Mouse (Mus musculus): ENCODE data around the gene Prkag3. TPM values are rescaled to one million over a fixed set of nuclear protein-coding genes. Genes with fewer than 3 reads are reported as not detected.
A peak's percentile ranks its signal among the peaks of the same experiment; 100 is the strongest.

Prkag3 gene
- total RNA-seq, 2 experiments from 2014 or later = not detected

GRCm38 (mm10) chr1:74770727-74771466 lies 21.9 kb upstream of the Prkag3 start:
- no peak for ATAC-seq (replicated peaks; ENCODE audit: low FRiP score, low TSS enrichment, poor library complexity, severe bottlenecking)

DNA sequence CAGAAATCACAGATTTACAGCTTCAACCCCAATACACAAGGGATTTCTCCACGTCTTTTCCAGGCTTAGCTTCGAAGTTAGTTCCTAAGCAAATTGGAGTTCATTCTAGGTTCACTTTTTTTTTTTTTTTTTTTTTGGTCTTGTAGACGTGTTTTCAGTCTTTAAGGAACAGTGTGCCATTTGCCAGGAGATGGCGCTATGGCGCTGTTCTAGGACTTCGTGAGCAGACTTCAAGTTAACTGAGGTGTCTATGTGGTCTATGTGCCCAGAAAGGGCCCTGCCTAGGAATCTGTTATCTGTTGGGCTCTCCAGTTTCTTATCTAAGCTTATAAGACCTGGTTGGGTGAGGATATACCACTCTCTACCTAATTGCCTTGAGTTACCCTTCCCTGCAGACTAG lies 14.1 kb upstream of the Prkag3 start:
- ATAC-seq (replicated peaks; ENCODE audit: low FRiP score, low TSS enrichment, poor library complexity, severe bottlenecking) = peak; percentile 80

- no peak; the same call in 1 of the 2 replicates for ATAC-seq (replicated peaks; ENCODE audit: low FRiP score, low TSS enrichment, poor library complexity, severe bottlenecking)
Observed at GRCm38 (mm10) chr1:74759773-74760172, 10.8 kb upstream of the Prkag3 start.

DNA sequence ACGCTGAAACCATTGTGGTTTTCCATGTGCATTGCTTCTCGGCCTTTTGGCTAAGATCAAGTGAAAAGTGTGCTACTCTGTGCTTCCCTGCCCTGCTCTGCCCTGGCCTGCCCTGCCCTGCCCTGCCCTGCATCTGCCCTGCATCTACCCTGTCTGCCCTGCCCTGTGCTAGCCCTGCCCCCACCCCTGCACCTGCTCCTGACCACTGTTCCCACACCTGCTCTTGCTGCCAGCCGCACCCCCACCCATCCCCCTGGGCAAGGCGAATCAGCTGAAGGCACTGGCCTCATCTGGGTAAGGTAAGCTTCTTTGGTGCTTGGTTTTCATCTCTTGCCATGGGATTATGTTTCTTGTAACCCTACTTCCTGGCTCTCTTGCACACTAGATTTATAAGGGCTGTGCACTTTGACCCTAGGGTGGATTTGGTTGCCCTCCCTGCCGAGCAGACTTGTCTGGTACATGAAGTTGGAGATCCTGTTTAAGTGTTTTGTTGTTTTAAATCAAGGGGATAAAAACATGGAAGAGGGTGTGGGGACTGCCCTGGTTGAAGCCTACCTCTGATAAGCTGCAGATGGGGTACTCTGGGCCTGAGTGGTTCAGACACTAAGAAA lies 5.3 kb upstream of the Prkag3 start:
- ATAC-seq (replicated peaks; ENCODE audit: low FRiP score, low TSS enrichment, poor library complexity, severe bottlenecking) = no peak

DNA sequence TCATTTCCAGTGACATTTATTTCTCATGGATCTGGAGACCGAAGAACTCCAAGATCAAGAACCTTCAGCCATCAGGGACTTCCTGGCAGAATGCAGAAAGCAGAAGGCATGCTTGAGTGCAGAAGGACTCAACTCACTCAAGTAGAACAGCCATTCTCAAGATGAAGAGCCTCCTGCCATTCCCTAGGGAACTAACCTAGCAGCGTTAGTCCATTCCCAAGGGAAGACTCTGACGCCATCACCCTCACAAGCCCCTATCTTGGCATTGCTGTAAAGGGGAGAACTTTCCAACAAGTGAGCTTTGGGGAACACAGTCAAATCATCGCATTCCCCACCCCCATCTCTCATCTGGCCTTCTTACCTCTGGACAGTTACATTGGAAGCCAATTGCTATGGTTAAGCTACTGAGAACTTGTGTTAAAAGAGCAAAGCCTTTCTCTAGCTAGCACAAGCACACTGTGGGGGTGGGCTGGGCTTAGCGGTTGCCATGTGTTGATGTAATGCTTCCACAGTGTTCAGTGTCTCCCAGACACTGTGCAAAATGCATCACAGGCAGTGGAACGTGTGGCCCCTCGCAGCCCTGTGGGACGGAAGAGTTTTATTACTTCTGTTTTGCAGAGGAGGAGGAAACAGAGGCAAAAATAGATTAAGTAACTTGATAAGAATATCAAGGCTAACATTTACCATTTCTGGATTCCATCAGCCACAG lies 4.4 kb upstream of the Prkag3 start:
- ATAC-seq (replicated peaks; ENCODE audit: low FRiP score, low TSS enrichment, poor library complexity, severe bottlenecking) = no peak

- ATAC-seq (replicated peaks; ENCODE audit: low FRiP score, low TSS enrichment, poor library complexity, severe bottlenecking) = no peak
Observed at GRCm38 (mm10) chr1:74752833-74753232, 3.8 kb upstream of the Prkag3 start.

GRCm38 (mm10) chr1:74752150-74752549 lies 3.1 kb upstream of the Prkag3 start:
- ATAC-seq (replicated peaks; ENCODE audit: low FRiP score, low TSS enrichment, poor library complexity, severe bottlenecking) = no peak

- no peak for ATAC-seq (replicated peaks; ENCODE audit: low FRiP score, low TSS enrichment, poor library complexity, severe bottlenecking)
Observed at GRCm38 (mm10) chr1:74750683-74751082, 1.7 kb upstream of the Prkag3 start.

GRCm38 (mm10) chr1:74749301-74749700 lies 280 bp upstream of the Prkag3 start:
- ATAC-seq (replicated peaks; ENCODE audit: low FRiP score, low TSS enrichment, poor library complexity, severe bottlenecking) = no peak

DNA sequence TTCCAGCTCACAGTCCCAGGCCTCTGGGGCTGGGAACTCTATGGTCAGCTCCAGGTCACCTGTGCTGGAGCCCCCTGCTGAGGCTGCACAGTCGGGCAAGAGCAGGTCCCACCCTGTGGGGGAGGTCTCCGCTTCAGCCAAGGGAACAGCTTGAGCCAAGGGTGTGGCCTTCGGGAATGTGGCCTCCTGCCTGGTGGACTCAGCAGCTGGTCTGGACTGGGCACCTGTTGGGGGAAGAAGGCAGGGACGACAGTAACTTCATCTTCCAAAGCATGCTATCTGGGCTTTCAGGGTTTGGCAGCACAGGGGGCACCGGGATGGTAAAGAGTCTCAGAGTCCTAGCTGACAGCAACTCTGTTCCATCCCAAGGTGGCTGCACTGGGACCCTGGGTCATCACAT lies 1.7 kb downstream of the Prkag3 start:
- no peak for ATAC-seq (replicated peaks; ENCODE audit: low FRiP score, low TSS enrichment, poor library complexity, severe bottlenecking)

DNA sequence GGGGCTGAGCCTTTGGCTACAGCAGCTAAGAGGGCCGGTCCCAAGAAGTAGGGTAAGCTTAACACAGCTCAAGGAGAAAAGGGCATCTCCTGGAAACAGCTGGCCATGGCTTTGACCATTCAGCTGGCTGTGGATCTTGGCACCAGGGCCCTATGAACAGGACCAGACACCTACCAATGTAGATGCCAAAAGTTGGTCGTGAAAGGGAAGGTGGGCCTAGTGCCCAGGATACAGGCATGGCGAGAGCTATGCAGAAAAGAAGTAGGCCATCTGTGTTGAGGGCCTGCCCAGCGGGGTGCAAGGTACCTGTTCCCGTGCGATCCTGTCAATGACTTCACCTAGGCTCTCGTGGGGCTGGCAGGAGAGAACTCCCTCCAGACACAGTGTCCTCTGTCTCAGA lies 8.2 kb downstream of the Prkag3 start:
- no peak for ATAC-seq (replicated peaks; ENCODE audit: low FRiP score, low TSS enrichment, poor library complexity, severe bottlenecking)

DNA sequence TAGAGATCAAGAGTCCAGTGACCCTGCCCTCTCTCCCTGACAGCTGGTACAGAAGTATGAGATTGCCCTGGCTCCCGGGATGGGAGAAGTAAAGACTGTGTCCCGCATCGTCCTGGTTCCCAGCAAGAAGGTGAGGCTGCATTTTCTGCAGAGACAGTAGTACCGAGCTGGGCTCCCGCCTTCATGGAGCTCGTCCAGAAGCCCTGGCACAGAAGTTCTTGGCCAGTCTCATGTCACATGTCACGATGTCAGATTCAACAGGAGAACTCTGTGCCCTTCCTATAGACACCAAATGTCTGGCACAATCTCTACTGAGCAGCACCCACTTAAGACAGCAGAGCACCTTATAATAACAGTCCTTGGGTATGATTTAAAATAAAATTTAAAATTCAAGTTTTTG lies 11.5 kb downstream of the Prkag3 start:
- ATAC-seq (replicated peaks; ENCODE audit: low FRiP score, low TSS enrichment, poor library complexity, severe bottlenecking) = no peak

- no peak for ATAC-seq (replicated peaks; ENCODE audit: low FRiP score, low TSS enrichment, poor library complexity, severe bottlenecking)
Observed at GRCm38 (mm10) chr1:74736977-74737376, 12.0 kb downstream of the Prkag3 start.

GRCm38 (mm10) chr1:74728446-74728845 lies 20.6 kb downstream of the Prkag3 start:
- ATAC-seq (replicated peaks; ENCODE audit: low FRiP score, low TSS enrichment, poor library complexity, severe bottlenecking) = no peak

DNA sequence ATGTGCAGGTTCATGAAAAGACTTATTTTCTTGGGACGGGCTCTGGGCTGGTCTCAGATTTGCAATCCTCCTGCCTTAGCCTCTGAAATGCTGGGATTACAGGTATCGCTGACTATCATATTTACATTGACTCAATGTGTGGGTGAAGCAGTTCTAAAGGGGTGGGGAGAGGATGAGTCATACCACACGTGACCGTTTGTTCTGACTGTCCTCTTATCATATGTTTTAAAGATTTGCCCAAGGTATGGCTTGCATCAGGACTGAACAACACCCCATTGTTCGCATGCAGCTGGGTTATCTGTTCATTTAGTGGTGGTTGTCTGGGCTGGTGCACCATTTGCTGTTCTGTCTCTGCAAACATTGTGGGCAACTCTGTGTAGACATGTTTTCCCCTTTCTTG lies 22.3 kb downstream of the Prkag3 start:
- ATAC-seq (replicated peaks; ENCODE audit: low FRiP score, low TSS enrichment, poor library complexity, severe bottlenecking) = no peak

GRCm38 (mm10) chr1:74726114-74726513 lies 22.9 kb downstream of the Prkag3 start:
- no peak for ATAC-seq (replicated peaks; ENCODE audit: low FRiP score, low TSS enrichment, poor library complexity, severe bottlenecking)

DNA sequence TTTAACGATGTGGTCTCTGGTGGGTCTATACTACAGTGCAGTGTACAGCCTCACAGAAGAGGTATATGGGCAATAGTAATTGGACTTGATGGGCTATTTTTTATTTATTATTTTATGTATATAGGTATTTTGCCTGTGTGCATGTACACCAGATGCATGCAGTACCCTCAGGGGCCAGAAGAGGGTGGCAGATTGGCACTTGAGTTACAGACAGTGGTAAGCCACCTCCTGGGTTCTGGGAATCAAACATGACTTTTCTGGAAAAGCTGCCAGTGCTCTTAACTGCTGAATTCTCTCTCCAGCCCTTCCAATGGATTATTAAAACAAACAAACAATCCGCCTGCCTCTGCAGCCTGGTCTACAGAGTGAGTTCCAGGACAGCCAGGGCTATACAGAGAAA lies 25.3 kb downstream of the Prkag3 start:
- no peak for ATAC-seq (replicated peaks; ENCODE audit: low FRiP score, low TSS enrichment, poor library complexity, severe bottlenecking)

DNA sequence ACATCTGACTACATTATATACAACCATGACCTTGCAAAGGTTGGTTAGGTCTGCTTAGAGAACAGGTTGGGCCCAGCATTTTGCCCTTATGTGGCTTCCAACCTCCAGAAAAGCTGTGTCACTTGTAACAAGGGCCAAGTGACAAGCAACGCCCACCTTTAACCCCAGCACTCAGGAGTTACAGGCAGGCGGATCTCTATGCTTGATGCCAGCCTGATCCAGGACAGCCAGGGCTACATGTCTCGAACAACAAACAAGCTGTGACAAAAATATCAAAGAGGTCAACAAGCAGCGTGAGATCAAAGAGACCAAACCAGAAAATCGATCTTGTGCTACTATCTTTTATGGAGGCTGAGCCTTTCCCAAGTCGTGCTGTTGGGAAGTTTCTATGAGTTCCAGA lies 27.4 kb downstream of the Prkag3 start:
- ATAC-seq (replicated peaks; ENCODE audit: low FRiP score, low TSS enrichment, poor library complexity, severe bottlenecking) = no peak

- no peak for ATAC-seq (replicated peaks; ENCODE audit: low FRiP score, low TSS enrichment, poor library complexity, severe bottlenecking)
Observed at GRCm38 (mm10) chr1:74719281-74719680, 29.7 kb downstream of the Prkag3 start.

DNA sequence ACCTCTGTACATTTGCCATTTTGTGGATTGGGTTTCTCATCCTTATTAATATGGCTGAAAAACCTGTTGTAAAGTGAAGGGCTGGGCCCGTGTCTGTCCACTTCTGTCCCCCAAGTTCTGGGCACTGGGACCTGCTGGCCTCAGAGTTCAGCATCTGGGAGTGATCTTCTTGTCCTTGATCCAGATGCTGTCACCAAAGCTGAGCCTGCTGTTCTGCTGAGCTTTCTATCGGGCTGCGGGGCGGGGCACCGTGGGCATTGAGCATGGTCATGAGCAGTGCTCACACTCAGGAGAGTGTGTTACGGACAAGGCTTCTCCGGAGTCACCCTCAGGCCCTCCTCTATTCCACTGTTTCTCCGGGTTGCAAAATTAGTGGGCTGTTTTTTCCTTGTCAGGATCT lies 30.9 kb downstream of the Prkag3 start:
- ATAC-seq (replicated peaks; ENCODE audit: low FRiP score, low TSS enrichment, poor library complexity, severe bottlenecking) = no peak

DNA sequence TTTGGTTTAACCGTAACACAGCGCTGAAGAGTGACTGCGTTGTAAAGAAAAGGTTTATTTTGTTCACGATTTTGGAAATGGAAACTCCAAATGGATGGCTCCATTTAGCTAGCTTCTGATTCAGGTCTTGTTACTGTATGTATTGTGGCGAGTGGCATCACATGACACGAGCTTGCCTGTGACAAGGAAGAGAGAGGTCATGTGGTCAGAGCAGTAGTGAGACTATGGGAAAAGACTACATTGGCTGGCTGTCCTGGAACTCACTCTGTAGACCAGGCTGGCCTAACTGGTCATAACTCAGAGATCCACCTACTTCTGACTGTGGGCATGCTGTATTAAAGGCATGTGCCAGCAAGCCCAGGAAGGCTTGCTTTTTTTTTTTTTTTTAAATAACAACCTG lies 33.1 kb downstream of the Prkag3 start:
- ATAC-seq (replicated peaks; ENCODE audit: low FRiP score, low TSS enrichment, poor library complexity, severe bottlenecking) = no peak
